Comparison of ENCODE assay signal across 8 mouse cellular contexts in the genomic region with DNA sequence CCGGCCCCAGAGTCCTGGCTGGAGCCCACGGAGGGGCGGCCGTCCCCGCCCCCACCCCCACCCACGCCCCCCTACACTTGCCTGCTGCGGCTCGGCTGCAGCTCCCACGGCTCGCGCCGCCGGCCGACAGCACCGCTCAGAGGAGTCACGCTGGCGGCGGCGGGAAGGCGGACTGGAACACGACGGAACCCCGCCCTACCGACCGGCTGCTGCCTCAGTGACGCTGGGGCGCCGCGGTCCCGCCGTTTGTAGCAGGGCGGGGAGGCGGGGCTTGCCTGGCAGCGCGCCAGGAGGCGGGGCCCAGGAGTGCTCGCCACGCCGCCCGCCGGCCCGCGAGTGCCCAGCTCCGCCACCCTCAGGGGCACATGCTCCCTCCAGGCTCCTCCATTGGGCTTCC. TPM values are rescaled to one million over a fixed set of nuclear protein-coding genes. Genes with fewer than 3 reads are reported as not detected.
DNase-seq lines count a peak whose midpoint lies in the region; ATAC-seq and TF ChIP-seq lines count a peak whose summit lies in the region.

No protein-coding gene starts in this region.

- no peaks in the 10 kb centered on the region for H3K9me3 ChIP-seq in embryonic facial prominence, embryonic 12.5 days

- no peaks in the 10 kb centered on the region for H3K36me3 ChIP-seq in embryonic facial prominence, embryonic 12.5 days

- peak; percentile 26 for DNase-seq in kidney, adult 18-20 months
- DNase-seq in kidney, adult 11 months, result no peak
- peak; percentile 29 to 48 for DNase-seq in heart, postnatal 14 days
- DNase-seq in layer of hippocampus, postnatal 10 days (ENCODE audit: low spot score in 2 of 2), result peak; percentile 79 to 87
- DNase-seq in lung, adult 2 months, result no peak
- peak; percentile 34 for DNase-seq in ovary, adult 18-20 months (ENCODE audit: low spot score)
- DNase-seq in adipocyte (ENCODE audit: low spot score), result no peak

- WGBS in embryonic facial prominence, embryonic 12.5 days, result under 1% methylated on average over 42 of the region's 44 CpGs
- under 1% methylated on average over 44 of the region's 44 CpGs for WGBS in lung, adult 2 months

- intact Hi-C loops in heart, postnatal 14 days (cut with DNase I), result loop anchor here (10.0 kb wide), 1 partner anchor 287 kb away; no protein-coding TSS in a partner anchor

- H3K4me3 ChIP-seq in embryonic facial prominence, embryonic 12.5 days, result peak overlapping the region; percentile 64
- peak overlapping the region; percentile 19 for H3K4me3 ChIP-seq in lung, adult 2 months (replicated peaks; ENCODE audit: extremely low read depth, low read depth, low read length)

- peaks cover 21% of the 10 kb centered on the region; the same call in 1 of the 2 replicates for H3K4me1 ChIP-seq in embryonic facial prominence, embryonic 12.5 days
- H3K4me1 ChIP-seq in lung, adult 2 months (ENCODE audit: control insufficient read depth, insufficient read depth, low read length), result no peaks in the 10 kb centered on the region; the same call in 1 of the 2 replicates

- no peak for TF ChIP-seq POLR2A in lung, adult 2 months (IDR thresholded peaks at IDR 0.05; ENCODE audit: borderline replicate concordance, extremely low read depth, low read depth, low read length)

- no peak overlapping the region for H3K27ac ChIP-seq in embryonic facial prominence, embryonic 12.5 days

- peak overlapping the region; percentile 52 for H3K9ac ChIP-seq in embryonic facial prominence, embryonic 12.5 days

- H3K4me2 ChIP-seq in embryonic facial prominence, embryonic 12.5 days (replicated peaks), result peak overlapping the region; percentile 100

- ATAC-seq in embryonic facial prominence, embryonic 12.5 days (ENCODE audit: insufficient number of reproducible peaks, insufficient read depth, low FRiP score, low TSS enrichment), result peak; percentile 58

- peaks cover 63% of the 10 kb centered on the region for H3K27me3 ChIP-seq in embryonic facial prominence, embryonic 12.5 days

- TF ChIP-seq CTCF in lung, adult 2 months (IDR thresholded peaks at IDR 0.05; ENCODE audit: insufficient read depth, low read length), result no peak

RNA-seq across cellular contexts. Expression of a gene that starts 28.8 kb away (rescaled TPM):
- 12.5 and 16.0 TPM in 2 replicates for polyA plus RNA-seq in embryonic facial prominence, embryonic 12.5 days (2016; fragmentation: Nextera tagmentation; extraction: Ambion mirVana)
- total RNA-seq in heart, postnatal 14 days (2021), result 1 to 10 TPM; 1.1 to 1.6 TPM
- total RNA-seq in layer of hippocampus, postnatal 10 days (2021), result 100 to 1,000 TPM; 116 to 135 TPM
- polyA plus RNA-seq in lung, adult 2 months (2012; rRNA removed), result 0.09 TPM in 1 of 2 replicates, not detected in the other

Comparison
In these comparisons a context has a peak if more than half of its experiments do, and no peak if none do; other contexts are left out.
1. DNase-seq: peak in kidney, adult 18-20 months (single experiment), heart, postnatal 14 days (2 of 2), layer of hippocampus, postnatal 10 days (2 of 2) and ovary, adult 18-20 months (single experiment); none in kidney, adult 11 months (single experiment), lung, adult 2 months (single experiment) and adipocyte (single experiment).
2. RNA of a gene that starts 28.8 kb away (total RNA-seq): 116 to 135 TPM in layer of hippocampus, postnatal 10 days; 1.1 to 1.6 TPM in heart, postnatal 14 days; every median in the first group is over 10 times any median in the second.